Mouse (Mus musculus): ENCODE results near the gene Prss54. TPM values are rescaled to one million over a fixed set of nuclear protein-coding genes. Genes with fewer than 3 reads are reported as not detected.

Gene Prss54
- total RNA-seq (2023), result not detected

GRCm38 (mm10) chr8:95576240-95576639 is at the start of gene Prss54:
Gene Prss54, minus strand, starts transcription at chr8:95576340.

GRCm38 (mm10) chr8:95533584-95534387 is 42.4 kb downstream of the Prss54 start, which contains the start of gene Ccdc113:
Gene Ccdc113, plus strand, starts transcription at chr8:95534085.

Other genes starting within 250 kb of the Prss54 start
- gene Zfp319, start 244.4 kb downstream of the Prss54 start, total RNA-seq (2023), result 10 to 100 TPM; 10.8 to 12.3 TPM
- 10 to 100 TPM; 30.7 to 36.1 TPM for gene Usb1, start 244.1 kb downstream of the Prss54 start, total RNA-seq (2023)
- gene Mmp15, start 224.1 kb downstream of the Prss54 start, total RNA-seq (2023), result under 1 TPM in 1 of 2 experiments, not detected in 1; 0.13 TPM
- gene Cfap20, start 141.5 kb downstream of the Prss54 start, total RNA-seq (2023), result 10 to 100 TPM; 30.1 to 33.3 TPM
- gene Csnk2a2, start 86.3 kb downstream of the Prss54 start, total RNA-seq (2023), result 10 to 100 TPM; 42.3 to 43.5 TPM
- gene Ccdc113, start 42.3 kb downstream of the Prss54 start, total RNA-seq (2023), result not detected
- 1 to 10 TPM; 6.4 to 6.5 TPM for gene Gins3, start 57.1 kb upstream of the Prss54 start, total RNA-seq (2023)
- gene Ndrg4, start 100.6 kb upstream of the Prss54 start, total RNA-seq (2023), result under 1 TPM in 1 of 2 experiments, not detected in 1; 0.61 TPM
- 1 to 10 TPM; 7.0 to 8.3 TPM for gene Setd6, start 139.5 kb upstream of the Prss54 start, total RNA-seq (2023)
- gene Cnot1, start 231.1 kb upstream of the Prss54 start, total RNA-seq (2023), result 100 to 1,000 TPM; 168 to 182 TPM
- 10 to 100 TPM; 73.3 to 81.3 TPM for gene Sap18b, start 249.0 kb upstream of the Prss54 start, total RNA-seq (2023)

Measured in neutrophil, adult 83 days (primary cell).